Mouse (Mus musculus) liver, adult 2 months (tissue): Measurements from ENCODE around the gene Dmp1. TPM values are rescaled to one million over a fixed set of nuclear protein-coding genes. Genes with fewer than 3 reads are reported as not detected.

Source experiments
- DNase-seq: peaks from one replicate; pipeline ENCODE4 v3.0.0-alpha.2; 2011; ENCODE audit warnings: low read depth, low spot score; ENCODE audit errors: extremely low read depth
- H3K27ac ChIP-seq: fragments of 200-500 bp; replicated peaks from 2 replicates; pipeline ENCODE4 v1.5.1; 2012; ENCODE audit warnings: low read depth, mild to moderate bottlenecking, control low read depth, inconsistent platforms, low read length; ENCODE audit not compliant: insufficient read depth
- H3K27me3 ChIP-seq: fragments of 200-500 bp; 2 replicates; pipeline ENCODE4 v1.6.1; 2012; ENCODE audit warnings: mild to moderate bottlenecking, moderate library complexity, low read length, inconsistent platforms; ENCODE audit not compliant: control insufficient read depth, insufficient read depth
- H3K36me3 ChIP-seq: fragments of 200-500 bp; 2 replicates; pipeline ENCODE4 v1.6.1; 2012; ENCODE audit warnings: low read length, inconsistent platforms; ENCODE audit not compliant: control insufficient read depth, insufficient read depth
- H3K4me1 ChIP-seq: fragments of 200-500 bp; 2 replicates; pipeline ENCODE4 v1.6.1; 2011; ENCODE audit warnings: low read length; ENCODE audit not compliant: control insufficient read depth, insufficient read depth
- H3K4me3 ChIP-seq: fragments of 200-500 bp; 2 replicates; pipeline ENCODE4 v1.5.1; 2011; ENCODE audit warnings: low read depth, mild to moderate bottlenecking, control low read depth, low read length, moderate library complexity; ENCODE audit not compliant: insufficient read depth
- H3K79me2 ChIP-seq: fragments of 200-500 bp; 2 replicates; pipeline ENCODE4 v1.6.1; 2012; ENCODE audit warnings: inconsistent platforms, mild to moderate bottlenecking, low read length, moderate library complexity; ENCODE audit not compliant: control insufficient read depth, insufficient read depth
- H3K9ac ChIP-seq: fragments of 200-500 bp; 2 replicates; pipeline ENCODE4 v1.6.1; 2012; ENCODE audit warnings: low read depth, mild to moderate bottlenecking, control low read depth, inconsistent platforms, low read length
- CTCF ChIP-seq: fragments of 200-500 bp; IDR thresholded peaks from 2 replicates; pipeline ENCODE4 v1.5.1; 2011; ENCODE audit warnings: low read depth, low read length, control low read depth
- POLR2A ChIP-seq: fragments of 200-500 bp; IDR thresholded peaks from 2 replicates; pipeline ENCODE4 v1.6.1; 2011; ENCODE audit warnings: low read length, control low read depth; ENCODE audit not compliant: insufficient read depth; ENCODE audit errors: extremely low read depth
- WGBS: fragments of 180-500 bp; shearing (Covaris S2); methylation state at CpG from one replicate; pipeline ENCODE4 v1.1.7; 2018; 5-methylcytosine and 5-hydroxymethylcytosine counted together
- polyA plus RNA-seq: library from polyadenylated mRNA; depleted of rRNA; stranded (reverse); fragments of >200 nt; gene quantifications from 2 replicates; pipeline ENCODE4 v1.2.3, GENCODE M21; 2012
- total RNA-seq: library from RNA; depleted of rRNA; stranded (reverse); fragments of >200 nt; gene quantifications from 2 replicates; pipeline ENCODE4 v1.2.3, GENCODE M21; 2014

Gene Dmp1
- total and polyA plus RNA-seq, 2 experiments: not detected

- H3K36me3 ChIP-seq: no peaks in the 10 kb centered on the region
- TF ChIP-seq CTCF: no peak
- TF ChIP-seq POLR2A: no peak
- no peak for DNase-seq
- H3K27ac ChIP-seq: no peak within 1 kb of the TSS
- no peaks in the 10 kb centered on the region for H3K27me3 ChIP-seq
- WGBS: 82% methylated on average over 7 of the region's 7 CpGs
- no peaks in the 10 kb centered on the region for H3K79me2 ChIP-seq
- no peak within 1 kb of the TSS for H3K9ac ChIP-seq
- H3K4me1 ChIP-seq: no peaks in the 10 kb centered on the region
- H3K4me3 ChIP-seq: no peak within 1 kb of the TSS
These were observed 32.0 kb upstream of the Dmp1 start, which contains the start of gene Dspp for GRCm38 (mm10) chr5:104170412-104170811. Dspp (plus strand) TSS chr5:104170712.

GRCm38 (mm10) chr5:104173094-104173493 lies 29.3 kb upstream of the Dmp1 start:
- no peak overlapping the region for H3K27ac ChIP-seq
- 83% methylated on average over 6 of the region's 6 CpGs for WGBS
- no peak overlapping the region for H3K9ac ChIP-seq
- no peaks in the 10 kb centered on the region for H3K36me3 ChIP-seq
- DNase-seq: no peak
- TF ChIP-seq CTCF (no peak), POLR2A (no peak)
- H3K79me2 ChIP-seq: no peaks in the 10 kb centered on the region
- H3K4me1 ChIP-seq: no peaks in the 10 kb centered on the region
- H3K4me3 ChIP-seq: no peak overlapping the region
- peaks cover 4% of the 10 kb centered on the region; the same call in 1 of the 2 replicates for H3K27me3 ChIP-seq

- TF ChIP-seq CTCF (no peak), POLR2A (no peak)
- no peaks in the 10 kb centered on the region for H3K36me3 ChIP-seq
- H3K9ac ChIP-seq: no peak overlapping the region
- no peak overlapping the region for H3K4me3 ChIP-seq
- DNase-seq: no peak
- no peaks in the 10 kb centered on the region for H3K4me1 ChIP-seq
- H3K79me2 ChIP-seq: no peaks in the 10 kb centered on the region
- 73% methylated on average over 1 of the region's 1 CpGs for WGBS
- no peaks in the 10 kb centered on the region for H3K27me3 ChIP-seq
- H3K27ac ChIP-seq: no peak overlapping the region
These were observed 18.7 kb upstream of the Dmp1 start for GRCm38 (mm10) chr5:104183743-104184142.

GRCm38 (mm10) chr5:104187281-104187680 lies 15.1 kb upstream of the Dmp1 start:
- Histone ChIP-seq H3K36me3 (no peaks in the 10 kb centered on the region), H3K4me3 (no peak overlapping the region), H3K9ac (no peak overlapping the region), H3K79me2 (no peaks in the 10 kb centered on the region), H3K27me3 (no peaks in the 10 kb centered on the region), H3K27ac (no peak overlapping the region), H3K4me1 (no peaks in the 10 kb centered on the region)
- DNase-seq: no peak
- no peak for TF ChIP-seq CTCF
- TF ChIP-seq POLR2A: no peak
- 78% methylated on average over 3 of the region's 3 CpGs for WGBS

DNA sequence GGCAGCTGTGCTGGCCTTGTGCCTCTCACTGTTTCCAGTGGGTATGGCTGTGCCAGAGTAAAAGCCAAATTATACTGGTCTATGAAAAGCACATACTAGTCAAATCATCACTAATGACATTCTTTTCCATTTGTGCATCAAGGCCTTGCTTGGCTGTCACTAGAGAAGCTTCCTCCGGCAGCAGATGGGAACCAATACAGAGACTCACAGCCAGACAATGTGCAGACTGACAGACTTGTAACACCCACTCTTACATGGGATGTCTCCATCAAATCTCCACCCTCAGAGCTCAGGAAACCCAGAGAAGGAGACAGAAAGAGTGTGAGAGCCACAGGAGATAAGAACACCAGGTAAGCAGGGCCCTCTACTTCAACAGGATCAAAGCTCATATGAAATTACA lies 7.3 kb upstream of the Dmp1 start:
- H3K9ac ChIP-seq: no peak overlapping the region
- TF ChIP-seq CTCF: no peak
- TF ChIP-seq POLR2A: no peak
- no peaks in the 10 kb centered on the region for H3K27me3 ChIP-seq
- H3K4me3 ChIP-seq: no peak overlapping the region
- H3K27ac ChIP-seq: no peak overlapping the region
- no peak for DNase-seq
- WGBS: 95% methylated on average over 1 of the region's 1 CpGs
- no peaks in the 10 kb centered on the region for H3K36me3 ChIP-seq
- H3K4me1 ChIP-seq: no peaks in the 10 kb centered on the region
- no peaks in the 10 kb centered on the region for H3K79me2 ChIP-seq

DNA sequence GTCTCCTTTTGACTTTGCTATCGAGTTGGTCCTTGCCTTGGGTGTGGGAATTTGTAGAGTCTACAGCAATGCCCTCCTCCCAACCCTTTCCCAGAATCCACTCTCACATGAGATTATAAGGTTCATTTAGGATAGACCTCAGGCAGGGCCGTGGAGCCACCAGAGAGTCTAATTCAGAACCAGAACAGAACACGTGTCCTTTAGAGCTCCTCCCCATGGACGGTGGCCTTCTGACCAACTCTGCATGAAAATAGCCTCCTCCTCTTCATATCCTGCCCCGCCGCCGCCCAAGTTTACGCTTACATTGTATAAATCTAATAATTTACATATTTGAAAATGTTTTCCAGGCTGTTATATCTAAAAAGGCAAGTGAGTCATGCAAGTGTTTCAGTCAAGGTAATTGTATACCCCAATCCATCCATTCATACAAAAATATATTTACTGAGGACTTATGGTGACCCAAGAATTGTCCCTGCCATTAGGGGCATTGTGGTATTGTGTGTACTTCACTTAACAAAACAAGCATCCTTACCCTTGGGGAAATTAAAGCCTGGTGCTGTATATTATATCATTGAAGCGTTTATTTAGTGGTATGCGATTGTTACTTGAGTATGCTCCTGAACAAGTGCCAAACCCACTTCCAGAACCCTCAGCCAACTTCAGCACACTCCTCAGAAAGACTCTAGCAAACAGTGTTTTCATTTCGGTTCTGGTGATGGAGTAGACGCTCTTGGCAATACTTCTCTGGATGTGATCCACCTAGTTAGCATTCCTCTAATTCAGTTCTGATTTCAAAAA lies 1.1 kb upstream of the Dmp1 start:
- H3K27ac ChIP-seq: no peak overlapping the region
- no peaks in the 10 kb centered on the region for H3K79me2 ChIP-seq
- H3K9ac ChIP-seq: no peak overlapping the region
- no peaks in the 10 kb centered on the region for H3K27me3 ChIP-seq
- DNase-seq: no peak
- no peak overlapping the region for H3K4me3 ChIP-seq
- no peaks in the 10 kb centered on the region for H3K4me1 ChIP-seq
- 86% methylated on average over 12 of the region's 12 CpGs for WGBS
- no peaks in the 10 kb centered on the region for H3K36me3 ChIP-seq
- TF ChIP-seq POLR2A (no peak), CTCF (no peak)
